Mouse (Mus musculus) brain, embryonic 14.5 days (tissue): ENCODE measurements around the gene Ttc32. TPM values are rescaled to one million over a fixed set of nuclear protein-coding genes. Genes with fewer than 3 reads are reported as not detected.

Experiments used
- DNase-seq: peaks from one replicate; pipeline ENCODE4 v3.0.0-alpha.2; 2011; ENCODE audit warnings: low read depth
- CTCF ChIP-seq: fragments of 200-500 bp; IDR thresholded peaks from 2 replicates; pipeline ENCODE4 v1.5.1; 2012; ENCODE audit warnings: inconsistent platforms, mild to moderate bottlenecking, moderate library complexity, borderline replicate concordance; ENCODE audit not compliant: insufficient read depth, insufficient read length; ENCODE audit errors: extremely low read depth
- POLR2A ChIP-seq: fragments of 200-500 bp; IDR thresholded peaks from 2 replicates; pipeline ENCODE4 v1.6.1; 2012; ENCODE audit warnings: mild to moderate bottlenecking, inconsistent platforms, borderline replicate concordance; ENCODE audit not compliant: poor library complexity, insufficient read depth, insufficient read length, severe bottlenecking; ENCODE audit errors: extremely low read depth
- polyA plus RNA-seq: library from polyadenylated mRNA; depleted of rRNA; stranded (reverse); fragments of >200 nt; gene quantifications from 2 replicates; pipeline ENCODE4 v1.2.3, GENCODE M21; 2012; rRNA removed

Ttc32 gene
- polyA plus RNA-seq, 1 experiment = 5.8 TPM

DNA sequence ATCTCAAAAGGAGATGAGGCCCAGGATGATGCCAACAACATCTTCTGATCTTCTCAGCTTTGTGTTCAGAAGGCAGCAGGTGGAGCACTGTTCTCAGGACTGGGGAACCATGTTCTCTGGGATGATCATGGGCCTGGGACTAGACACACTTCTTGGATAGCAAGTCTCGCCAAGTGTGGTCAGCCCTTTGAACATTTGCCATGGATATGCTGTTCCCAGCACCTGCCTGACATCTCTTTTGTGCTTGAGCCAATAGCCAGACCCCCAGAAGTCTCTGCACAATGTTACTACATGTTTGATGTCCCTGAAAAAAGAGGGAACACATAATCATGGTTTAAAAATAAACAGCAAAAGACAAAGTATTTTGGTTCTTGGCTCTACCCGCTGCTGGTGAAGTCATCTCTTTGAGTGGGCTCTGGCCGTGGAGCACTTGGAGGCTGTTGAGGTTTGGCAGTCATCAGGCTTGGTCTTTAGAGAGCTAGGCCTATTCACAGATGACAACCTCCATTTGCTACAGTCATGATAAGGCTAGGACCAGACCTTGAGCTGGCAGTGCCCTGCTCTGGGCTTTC lies 47.8 kb downstream of the Ttc32 start:
- no peak for TF ChIP-seq CTCF
- TF ChIP-seq POLR2A = no peak
- no peak for DNase-seq

DNA sequence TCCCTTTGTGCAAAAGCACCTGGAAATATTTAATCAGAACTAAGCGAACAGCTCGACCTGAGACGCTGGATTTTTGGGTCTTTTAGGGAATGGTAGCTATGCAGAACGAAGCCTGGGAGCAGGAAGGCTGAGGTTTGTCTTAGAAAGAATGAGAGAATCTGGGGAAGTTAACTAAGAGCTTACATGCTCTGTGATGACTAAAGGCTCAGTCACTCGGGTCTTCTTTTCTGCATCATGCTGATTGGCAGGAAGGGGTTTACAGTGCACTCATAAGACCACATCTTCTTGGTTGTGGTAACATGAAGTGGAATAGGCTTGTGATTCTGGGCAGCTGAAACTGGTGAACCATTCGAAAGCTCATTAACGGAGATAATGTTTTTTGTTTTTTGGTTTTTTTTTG lies 60.4 kb downstream of the Ttc32 start:
- DNase-seq = no peak
- TF ChIP-seq POLR2A = no peak
- no peak for TF ChIP-seq CTCF

Other genes starting within 250 kb of the Ttc32 start
- gene Laptm4a, start 108.3 kb upstream of the Ttc32 start, polyA plus RNA-seq = 253 and 322 TPM in 2 replicates
- 0.16 and 0.26 TPM in 2 replicates for gene Matn3, start 82.1 kb upstream of the Ttc32 start, polyA plus RNA-seq
- gene Wdr35, start 56.1 kb upstream of the Ttc32 start, polyA plus RNA-seq = 13.3 and 16.6 TPM in 2 replicates